Mouse (Mus musculus): ENCODE data around the gene Col23a1. TPM values are rescaled to one million over a fixed set of nuclear protein-coding genes. Genes with fewer than 3 reads are reported as not detected.
"Not testable (repeated sequence)": the region's sequence is repeated elsewhere in the genome, so short reads cannot be mapped to it uniquely, and the experiment has no call there.

The Col23a1 gene
- polyA plus RNA-seq, 1 experiment, result 5.3 TPM

GRCm38 (mm10) chr11:51614256-51614655 is 324.5 kb downstream of the Col23a1 start:
- Histone ChIP-seq H3K27ac (ENCODE audit: insufficient read depth, low read length) (no peak overlapping the region), H3K4me3 (replicated peaks; ENCODE audit: insufficient read depth, low read depth, low read length) (no peak overlapping the region), H3K27me3 (ENCODE audit: control insufficient read depth, insufficient read depth, low read length) (no peaks in the 10 kb centered on the region), H3K4me1 (ENCODE audit: control insufficient read depth, insufficient read depth, low read length) (no peaks in the 10 kb centered on the region; the same call in 1 of the 2 replicates)
- WGBS, result 79% methylated on average over 8 of the region's 8 CpGs
- no peak for DNase-seq
- TF ChIP-seq POLR2A (IDR thresholded peaks at IDR 0.05; ENCODE audit: borderline replicate concordance, insufficient read depth, low read length) (no peak), CTCF (IDR thresholded peaks at IDR 0.05; ENCODE audit: borderline replicate concordance, insufficient read depth, low read depth, low read length) (no peak)

GRCm38 (mm10) chr11:51615129-51615528 is 325.4 kb downstream of the Col23a1 start:
- 32% methylated on average over 7 of the region's 7 CpGs for WGBS
- Histone ChIP-seq H3K4me3 (replicated peaks; ENCODE audit: insufficient read depth, low read depth, low read length) (peak overlapping the region; percentile 50), H3K27me3 (ENCODE audit: control insufficient read depth, insufficient read depth, low read length) (no peaks in the 10 kb centered on the region), H3K27ac (ENCODE audit: insufficient read depth, low read length) (no peak overlapping the region), H3K4me1 (ENCODE audit: control insufficient read depth, insufficient read depth, low read length) (no peaks in the 10 kb centered on the region; the same call in 1 of the 2 replicates)
- no peak for DNase-seq
- no peak for TF ChIP-seq CTCF (IDR thresholded peaks at IDR 0.05; ENCODE audit: borderline replicate concordance, insufficient read depth, low read depth, low read length)
- no peak for TF ChIP-seq POLR2A (IDR thresholded peaks at IDR 0.05; ENCODE audit: borderline replicate concordance, insufficient read depth, low read length)

- Histone ChIP-seq H3K27ac (ENCODE audit: insufficient read depth, low read length) (no peak overlapping the region), H3K27me3 (ENCODE audit: control insufficient read depth, insufficient read depth, low read length) (no peaks in the 10 kb centered on the region), H3K4me1 (ENCODE audit: control insufficient read depth, insufficient read depth, low read length) (no peaks in the 10 kb centered on the region; the same call in 1 of the 2 replicates), H3K4me3 (replicated peaks; ENCODE audit: insufficient read depth, low read depth, low read length) (peak overlapping the region; percentile 50)
- TF ChIP-seq POLR2A (IDR thresholded peaks at IDR 0.05; ENCODE audit: borderline replicate concordance, insufficient read depth, low read length), result peak; percentile 69; the same call in 1 of the 2 replicates
- no peak for TF ChIP-seq CTCF (IDR thresholded peaks at IDR 0.05; ENCODE audit: borderline replicate concordance, insufficient read depth, low read depth, low read length)
- 6% methylated on average over 14 of the region's 14 CpGs for WGBS
- DNase-seq, result peak; percentile 43 to 49
Observed at GRCm38 (mm10) chr11:51615601-51616000, 325.9 kb downstream of the Col23a1 start.

- DNase-seq; H3K4me1 ChIP-seq (ENCODE audit: control insufficient read depth, insufficient read depth, low read length); H3K27me3 ChIP-seq (ENCODE audit: control insufficient read depth, insufficient read depth, low read length); H3K27ac ChIP-seq (ENCODE audit: insufficient read depth, low read length); H3K4me3 ChIP-seq (replicated peaks; ENCODE audit: insufficient read depth, low read depth, low read length): not testable (repeated sequence)
- 88% methylated on average over 7 of the region's 7 CpGs for WGBS
Observed at GRCm38 (mm10) chr11:51616113-51616512, 326.4 kb downstream of the Col23a1 start.

- no peaks in the 10 kb centered on the region; the same call in 1 of the 2 replicates for H3K4me1 ChIP-seq (ENCODE audit: control insufficient read depth, insufficient read depth, low read length)
- DNase-seq, result peak; percentile 72 to 73
- H3K27me3 ChIP-seq (ENCODE audit: control insufficient read depth, insufficient read depth, low read length), result no peaks in the 10 kb centered on the region
- TF ChIP-seq CTCF (IDR thresholded peaks at IDR 0.05; ENCODE audit: borderline replicate concordance, insufficient read depth, low read depth, low read length) (peak; percentile 92), POLR2A (IDR thresholded peaks at IDR 0.05; ENCODE audit: borderline replicate concordance, insufficient read depth, low read length) (no peak)
- H3K27ac ChIP-seq (ENCODE audit: insufficient read depth, low read length), result no peak overlapping the region
- WGBS, result under 1% methylated on average over 4 of the region's 4 CpGs
- H3K4me3 ChIP-seq (replicated peaks; ENCODE audit: insufficient read depth, low read depth, low read length), result no peak overlapping the region
Observed at GRCm38 (mm10) chr11:51617693-51618092, 328.0 kb downstream of the Col23a1 start.

GRCm38 (mm10) chr11:51618894-51619408 is 329.2 kb downstream of the Col23a1 start:
- Histone ChIP-seq H3K27me3 (ENCODE audit: control insufficient read depth, insufficient read depth, low read length) (no peaks in the 10 kb centered on the region), H3K4me3 (replicated peaks; ENCODE audit: insufficient read depth, low read depth, low read length) (peak overlapping the region; percentile 59), H3K27ac (ENCODE audit: insufficient read depth, low read length) (no peak overlapping the region), H3K4me1 (ENCODE audit: control insufficient read depth, insufficient read depth, low read length) (no peaks in the 10 kb centered on the region; the same call in 1 of the 2 replicates)
- 54% methylated on average over 8 of the region's 8 CpGs for WGBS
- no peak for DNase-seq
- no peak for TF ChIP-seq POLR2A (IDR thresholded peaks at IDR 0.05; ENCODE audit: borderline replicate concordance, insufficient read depth, low read length)
- no peak for TF ChIP-seq CTCF (IDR thresholded peaks at IDR 0.05; ENCODE audit: borderline replicate concordance, insufficient read depth, low read depth, low read length)

GRCm38 (mm10) chr11:51619409-51620060 is 329.8 kb downstream of the Col23a1 start, which contains the start of gene Nhp2:
Nhp2 (plus strand) TSS chr11:51619735.
- no peaks in the 10 kb centered on the region; the same call in 1 of the 2 replicates for H3K4me1 ChIP-seq (ENCODE audit: control insufficient read depth, insufficient read depth, low read length)
- H3K4me3 ChIP-seq (replicated peaks; ENCODE audit: insufficient read depth, low read depth, low read length), result peak within 1 kb of the TSS; percentile 91
- no peaks in the 10 kb centered on the region for H3K27me3 ChIP-seq (ENCODE audit: control insufficient read depth, insufficient read depth, low read length)
- H3K27ac ChIP-seq (ENCODE audit: insufficient read depth, low read length), result no peak within 1 kb of the TSS
- no peak for TF ChIP-seq CTCF (IDR thresholded peaks at IDR 0.05; ENCODE audit: borderline replicate concordance, insufficient read depth, low read depth, low read length)
- TF ChIP-seq POLR2A (IDR thresholded peaks at IDR 0.05; ENCODE audit: borderline replicate concordance, insufficient read depth, low read length), result peak; percentile 28; the same call in 1 of the 2 replicates
- WGBS, result under 1% methylated on average over 51 of the region's 51 CpGs
- peak; percentile 90 to 94 for DNase-seq

- peak overlapping the region; percentile 91 for H3K4me3 ChIP-seq (replicated peaks; ENCODE audit: insufficient read depth, low read depth, low read length)
- H3K27ac ChIP-seq (ENCODE audit: insufficient read depth, low read length), result no peak overlapping the region
- TF ChIP-seq POLR2A (IDR thresholded peaks at IDR 0.05; ENCODE audit: borderline replicate concordance, insufficient read depth, low read length) (no peak), CTCF (IDR thresholded peaks at IDR 0.05; ENCODE audit: borderline replicate concordance, insufficient read depth, low read depth, low read length) (no peak)
- H3K4me1 ChIP-seq (ENCODE audit: control insufficient read depth, insufficient read depth, low read length), result no peaks in the 10 kb centered on the region; the same call in 1 of the 2 replicates
- WGBS, result 1% methylated on average over 11 of the region's 11 CpGs
- no peaks in the 10 kb centered on the region for H3K27me3 ChIP-seq (ENCODE audit: control insufficient read depth, insufficient read depth, low read length)
- DNase-seq, result no peak
Observed at GRCm38 (mm10) chr11:51620084-51620483, 330.4 kb downstream of the Col23a1 start.
